In the genomic region with DNA sequence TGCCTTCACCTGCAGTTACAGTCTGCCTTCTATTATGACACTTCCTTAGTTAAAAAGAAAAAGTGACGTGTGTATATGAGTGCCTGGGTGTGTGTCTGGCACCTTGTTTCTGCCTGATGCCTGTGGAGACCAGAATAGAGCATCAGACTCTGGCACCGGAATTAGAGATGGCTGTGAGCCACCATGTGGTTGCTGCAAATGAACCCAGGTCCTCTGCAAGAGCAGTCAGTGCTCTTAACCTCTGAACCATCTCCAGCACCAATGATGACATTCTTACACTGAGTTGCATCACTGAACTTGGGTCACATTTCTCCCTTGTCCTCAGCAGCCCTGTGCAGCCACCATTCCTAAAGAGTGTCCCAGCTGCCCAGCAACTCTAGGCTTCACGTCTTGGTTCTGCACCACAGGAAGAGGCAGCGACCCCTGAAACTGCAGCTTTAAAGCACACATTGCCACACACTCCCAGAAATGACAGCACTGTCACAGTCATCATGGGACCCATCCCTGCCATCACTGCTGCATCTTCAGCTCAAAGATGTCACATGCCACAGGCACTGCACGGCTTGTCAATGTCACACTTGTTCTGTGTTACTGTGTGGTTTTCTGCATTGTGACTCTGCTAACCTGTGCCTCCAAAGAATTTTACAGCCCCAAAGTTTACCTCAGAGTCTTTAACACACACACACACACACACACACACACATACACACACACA, we compare ENCODE assay signal across 10 mouse cellular contexts. TPM values are rescaled to one million over a fixed set of nuclear protein-coding genes. Genes with fewer than 3 reads are reported as not detected.
DNase-seq lines count a peak whose midpoint lies in the region; ATAC-seq lines count a peak whose summit lies in the region.
"Had no signal": no experiment of that assay in that cellular context is flagged by ENCODE, and none has a peak within 500 bp of the region (broad histone marks: within the 10 kb centered on the region; RNA-seq: fewer than 3 reads in every experiment).

No protein-coding gene starts in this region.

- H3K27ac ChIP-seq in forebrain, embryonic 16.5 days (ENCODE audit: low read length) = no peak overlapping the region
- no peak overlapping the region for H3K27ac ChIP-seq in forebrain, embryonic 10.5 days
- H3K27ac ChIP-seq in liver, embryonic 13.5 days = peak overlapping the region; percentile 30; the same call in 1 of the 2 replicates
- H3K27ac ChIP-seq: hindbrain, embryonic 10.5 days; midbrain, embryonic 12.5 days had no signal

- ATAC-seq in forebrain, embryonic 16.5 days = peak; percentile 23; the same call in 1 of the 2 replicates
- no peak for ATAC-seq in liver, embryonic 13.5 days (ENCODE audit: low read depth)

- no peak for DNase-seq in forebrain, embryonic 10.5 days (ENCODE audit: extremely low spot score, low spot score)
- peak; percentile 21 for DNase-seq in thymus, postnatal 4 days
- no peak for DNase-seq in thymus, postnatal 10 days (ENCODE audit: low spot score in 2 of 2)
- DNase-seq in liver, embryonic 13.5 days = no peak
- DNase-seq in layer of hippocampus, adult 8-10 months (ENCODE audit: low spot score in 2 of 2) = no peak
- DNase-seq in right cerebral cortex, postnatal 36 days (ENCODE audit: low spot score in 2 of 2) = no peak
- DNase-seq in left cerebral cortex, adult 9 months (ENCODE audit: low spot score in 2 of 2) = no peak

- H3K9me3 ChIP-seq in forebrain, embryonic 16.5 days (ENCODE audit: control insufficient read depth, low read length) = no peaks in the 10 kb centered on the region
- H3K9me3 ChIP-seq in forebrain, embryonic 10.5 days = no peaks in the 10 kb centered on the region
- no peaks in the 10 kb centered on the region for H3K9me3 ChIP-seq in liver, embryonic 13.5 days (replicated peaks)
- H3K9me3 ChIP-seq: hindbrain, embryonic 10.5 days; midbrain, embryonic 12.5 days had no signal

- H3K4me1 ChIP-seq in forebrain, embryonic 16.5 days (replicated peaks; ENCODE audit: control insufficient read depth, insufficient read depth, low read length) = no peaks in the 10 kb centered on the region
- H3K4me1 ChIP-seq in forebrain, embryonic 10.5 days = no peaks in the 10 kb centered on the region
- peaks cover 67% of the 10 kb centered on the region for H3K4me1 ChIP-seq in liver, embryonic 13.5 days (replicated peaks)
- H3K4me1 ChIP-seq: midbrain, embryonic 12.5 days had no signal

- no peak overlapping the region for H3K4me3 ChIP-seq in forebrain, embryonic 16.5 days (replicated peaks; ENCODE audit: low read length)
- no peak overlapping the region for H3K4me3 ChIP-seq in forebrain, embryonic 10.5 days
- H3K4me3 ChIP-seq in liver, embryonic 13.5 days (replicated peaks) = no peak overlapping the region
- H3K4me3 ChIP-seq: hindbrain, embryonic 10.5 days; midbrain, embryonic 12.5 days had no signal

- H3K4me2 ChIP-seq in forebrain, embryonic 16.5 days (ENCODE audit: low read length) = no peak overlapping the region
- H3K4me2 ChIP-seq in liver, embryonic 13.5 days = no peak overlapping the region
- H3K4me2 ChIP-seq: midbrain, embryonic 12.5 days had no signal

- no peaks in the 10 kb centered on the region for H3K27me3 ChIP-seq in forebrain, embryonic 16.5 days (replicated peaks; ENCODE audit: control insufficient read depth, insufficient read depth, low read length)
- H3K27me3 ChIP-seq in forebrain, embryonic 10.5 days (ENCODE audit: poor library complexity, severe bottlenecking) = no peaks in the 10 kb centered on the region
- H3K27me3 ChIP-seq in liver, embryonic 13.5 days = no peaks in the 10 kb centered on the region
- H3K27me3 ChIP-seq: midbrain, embryonic 12.5 days had no signal

- no peaks in the 10 kb centered on the region for H3K36me3 ChIP-seq in forebrain, embryonic 16.5 days (ENCODE audit: control insufficient read depth, insufficient read depth)
- no peaks in the 10 kb centered on the region for H3K36me3 ChIP-seq in forebrain, embryonic 10.5 days (replicated peaks)
- H3K36me3 ChIP-seq in liver, embryonic 13.5 days = no peaks in the 10 kb centered on the region
- H3K36me3 ChIP-seq: hindbrain, embryonic 10.5 days; midbrain, embryonic 12.5 days had no signal

- WGBS in forebrain, embryonic 16.5 days = 58% methylated on average over 5 of the region's 5 CpGs
- WGBS in forebrain, embryonic 10.5 days = 85% methylated on average over 5 of the region's 5 CpGs
- WGBS in liver, embryonic 13.5 days (ENCODE audit: insufficient replicate concordance) = 55% methylated on average over 5 of the region's 5 CpGs

- no peak overlapping the region for H3K9ac ChIP-seq in forebrain, embryonic 16.5 days (replicated peaks; ENCODE audit: low read depth, low read length)
- H3K9ac ChIP-seq in liver, embryonic 13.5 days = no peak overlapping the region
- H3K9ac ChIP-seq: midbrain, embryonic 12.5 days had no signal

RNA-seq across cellular contexts. Expression of a gene that starts 13.2 kb away (rescaled TPM):
- polyA plus RNA-seq in forebrain, embryonic 16.5 days (2015; fragmentation: Nextera tagmentation; extraction: Ambion mirVana) = 12.3 and 12.9 TPM in 2 replicates
- 2.6 and 3.0 TPM in 2 replicates for polyA plus RNA-seq in forebrain, embryonic 10.5 days (2016; fragmentation: Nextera tagmentation; extraction: Ambion mirVana)
- polyA plus RNA-seq in liver, embryonic 13.5 days (2015; fragmentation: Nextera tagmentation; extraction: Ambion mirVana) = 7.4 and 8.5 TPM in 2 replicates
- total RNA-seq in layer of hippocampus, adult 8-10 months (2022) = 10 to 100 TPM; 49.7 to 69.3 (median 56.6) TPM
